Mouse (Mus musculus): ENCODE results near the gene Smbd1.

GRCm38 (mm10) chr16:32818036-32818435, 7.8 kb upstream of the Smbd1 start:
- TF ChIP-seq CTCF (IDR thresholded peaks at IDR 0.05; ENCODE audit: extremely low read depth, insufficient read length, insufficient replicate concordance, low read depth, low read length) (no peak), POLR2A (IDR thresholded peaks at IDR 0.05; ENCODE audit: low read depth, low read length) (no peak)

All from small intestine, adult 2 months (tissue).